Mouse (Mus musculus) stomach, embryonic 15.5 days (tissue): ENCODE measurements around the gene Mapk7. TPM values are rescaled to one million over a fixed set of nuclear protein-coding genes. Genes with fewer than 3 reads are reported as not detected.

Experiments
- ATAC-seq: fragments of 200-750 bp; cut with Nextera tagmentation; 2 replicates; pipeline ENCODE4 v1.8.0; 2017; ENCODE audit warnings: low read depth, moderate number of reproducible peaks, moderate TSS enrichment; ENCODE audit not compliant: insufficient read depth, low FRiP score
- H3K27ac ChIP-seq: fragments of 300-500 bp; sonication (generic); 2 replicates; pipeline ENCODE4 v1.5.1; 2015; ENCODE audit warnings: mild to moderate bottlenecking, inconsistent platforms
- H3K27me3 ChIP-seq: fragments of 300-500 bp; sonication (generic); replicated peaks from 2 replicates; pipeline ENCODE4 v1.6.1; 2015; ENCODE audit warnings: inconsistent platforms
- H3K36me3 ChIP-seq: fragments of 300-500 bp; sonication (generic); 2 replicates; pipeline ENCODE4 v1.6.1; 2015; ENCODE audit warnings: inconsistent platforms
- H3K4me1 ChIP-seq: fragments of 300-500 bp; sonication (generic); 2 replicates; pipeline ENCODE4 v1.6.1; 2015; ENCODE audit warnings: inconsistent platforms
- H3K4me2 ChIP-seq: fragments of 300-500 bp; sonication (generic); 2 replicates; pipeline ENCODE4 v1.6.1; 2015; ENCODE audit warnings: mild to moderate bottlenecking, inconsistent platforms
- H3K4me3 ChIP-seq: fragments of 300-500 bp; sonication (generic); replicated peaks from 2 replicates; pipeline ENCODE4 v1.5.1; 2015; ENCODE audit warnings: inconsistent platforms
- H3K9ac ChIP-seq: fragments of 300-500 bp; sonication (generic); 2 replicates; pipeline ENCODE4 v1.6.1; 2015; ENCODE audit warnings: inconsistent platforms
- H3K9me3 ChIP-seq: fragments of 300-500 bp; sonication (generic); 2 replicates; pipeline ENCODE4 v1.6.1; 2016; ENCODE audit warnings: inconsistent platforms
- WGBS: fragments of 180-500 bp; shearing (Covaris S2); methylation state at CpG from one replicate; pipeline ENCODE4 v1.1.7; 2015; 5-methylcytosine and 5-hydroxymethylcytosine counted together
- polyA plus RNA-seq: library from polyadenylated mRNA; unstranded; fragments of >200 nt; fragmentation: Nextera tagmentation; extraction: Ambion mirVana; gene quantifications from 2 replicates; pipeline ENCODE4 v1.2.1, GENCODE M21; 2015

Mapk7 gene
- polyA plus RNA-seq, 1 experiment from 2014 or later, result 47.1 TPM

DNA sequence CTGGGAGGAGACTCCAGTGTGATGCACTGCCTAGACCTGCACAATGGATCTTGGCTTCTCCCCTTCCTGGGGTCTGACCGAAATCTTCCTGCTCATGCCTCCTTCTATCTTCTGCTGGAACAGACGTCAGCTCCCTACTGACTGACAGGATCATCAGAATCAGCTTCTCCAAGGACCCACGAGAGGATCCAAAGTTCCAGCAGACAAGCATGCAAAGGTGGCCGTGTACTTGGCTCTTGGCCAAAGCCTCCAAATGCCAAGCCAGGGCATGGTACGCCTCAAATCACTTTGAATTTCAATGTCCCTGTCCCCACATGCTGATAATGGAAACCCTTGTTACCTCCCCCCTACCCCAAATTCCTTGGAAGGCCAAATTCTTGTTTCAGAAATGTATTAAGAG is 46.2 kb downstream of the Mapk7 start:
- peak overlapping the region; percentile 9; the same call in 1 of the 2 replicates for H3K27ac ChIP-seq
- 54% methylated on average over 5 of the region's 5 CpGs for WGBS

DNA sequence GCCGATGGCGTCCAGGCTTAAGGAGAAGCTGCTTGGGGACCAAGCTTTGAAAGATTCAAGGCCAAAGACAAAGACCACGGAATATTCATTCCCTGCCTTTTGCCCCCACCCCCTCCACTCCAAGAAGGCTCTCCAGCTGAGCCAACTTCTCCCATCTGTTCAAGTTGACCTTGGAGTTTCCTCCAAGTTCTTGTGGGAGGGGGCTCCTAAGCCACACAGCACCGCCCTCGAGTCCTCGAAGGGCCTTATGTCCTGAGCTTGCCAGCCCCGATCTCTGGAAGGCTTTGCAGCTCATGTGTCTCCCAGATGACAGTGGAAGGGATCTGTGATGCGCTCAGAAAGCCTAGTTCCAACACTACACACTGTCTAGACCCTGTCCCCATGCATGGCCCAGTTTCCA is 46.9 kb downstream of the Mapk7 start:
- WGBS, result 85% methylated on average over 8 of the region's 8 CpGs
- H3K36me3 ChIP-seq, result no peaks in the 10 kb centered on the region

More for the DNA sequence above, 46.2 kb downstream of the Mapk7 start:
- no peak overlapping the region for H3K9ac ChIP-seq
- peaks cover 12% of the 10 kb centered on the region; the same call in 1 of the 2 replicates for H3K4me1 ChIP-seq
- H3K36me3 ChIP-seq, result no peaks in the 10 kb centered on the region
- H3K27me3 ChIP-seq, result 0 out of 2 replicates have a peak, but pooled peaks cover 7% of the 10 kb centered on the region
- no peak overlapping the region for H3K4me3 ChIP-seq
- H3K4me2 ChIP-seq, result no peak overlapping the region
- no peaks in the 10 kb centered on the region for H3K9me3 ChIP-seq
- ATAC-seq, result no peak

GRCm38 (mm10) chr11:61443807-61444206 is 50.4 kb downstream of the Mapk7 start:
- Histone ChIP-seq H3K27me3 (no peaks in the 10 kb centered on the region), H3K9ac (no peak overlapping the region), H3K4me2 (no peak overlapping the region), H3K36me3 (no peaks in the 10 kb centered on the region), H3K4me3 (no peak overlapping the region), H3K9me3 (no peaks in the 10 kb centered on the region), H3K4me1 (no peaks in the 10 kb centered on the region), H3K27ac (no peak overlapping the region)
- ATAC-seq, result no peak
- 89% methylated on average over 6 of the region's 6 CpGs for WGBS

More for the DNA sequence above, 46.9 kb downstream of the Mapk7 start:
- Histone ChIP-seq H3K4me3 (no peak overlapping the region), H3K4me2 (no peak overlapping the region), H3K9ac (no peak overlapping the region), H3K27ac (no peak overlapping the region), H3K27me3 (0 out of 2 replicates have a peak, but pooled peaks cover 2% of the 10 kb centered on the region), H3K9me3 (no peaks in the 10 kb centered on the region), H3K4me1 (peaks cover 12% of the 10 kb centered on the region; the same call in 1 of the 2 replicates)
- ATAC-seq, result no peak

- H3K4me3 ChIP-seq, result no peak overlapping the region
- no peaks in the 10 kb centered on the region for H3K4me1 ChIP-seq
- 80% methylated on average over 7 of the region's 7 CpGs for WGBS
- no peaks in the 10 kb centered on the region for H3K27me3 ChIP-seq
- no peak overlapping the region for H3K4me2 ChIP-seq
- H3K9ac ChIP-seq, result no peak overlapping the region
- no peaks in the 10 kb centered on the region for H3K36me3 ChIP-seq
- H3K9me3 ChIP-seq, result no peaks in the 10 kb centered on the region
- H3K27ac ChIP-seq, result no peak overlapping the region
- no peak for ATAC-seq
Observed at GRCm38 (mm10) chr11:61441670-61442069, 52.5 kb downstream of the Mapk7 start.

GRCm38 (mm10) chr11:61440416-61440815 is 53.8 kb downstream of the Mapk7 start:
- H3K9ac ChIP-seq, result no peak overlapping the region
- no peaks in the 10 kb centered on the region for H3K9me3 ChIP-seq
- no peaks in the 10 kb centered on the region for H3K27me3 ChIP-seq
- WGBS, result 91% methylated on average over 4 of the region's 4 CpGs
- no peak overlapping the region for H3K4me3 ChIP-seq
- ATAC-seq, result no peak
- H3K4me1 ChIP-seq, result no peaks in the 10 kb centered on the region
- no peak overlapping the region for H3K4me2 ChIP-seq
- H3K36me3 ChIP-seq, result no peaks in the 10 kb centered on the region
- H3K27ac ChIP-seq, result no peak overlapping the region

DNA sequence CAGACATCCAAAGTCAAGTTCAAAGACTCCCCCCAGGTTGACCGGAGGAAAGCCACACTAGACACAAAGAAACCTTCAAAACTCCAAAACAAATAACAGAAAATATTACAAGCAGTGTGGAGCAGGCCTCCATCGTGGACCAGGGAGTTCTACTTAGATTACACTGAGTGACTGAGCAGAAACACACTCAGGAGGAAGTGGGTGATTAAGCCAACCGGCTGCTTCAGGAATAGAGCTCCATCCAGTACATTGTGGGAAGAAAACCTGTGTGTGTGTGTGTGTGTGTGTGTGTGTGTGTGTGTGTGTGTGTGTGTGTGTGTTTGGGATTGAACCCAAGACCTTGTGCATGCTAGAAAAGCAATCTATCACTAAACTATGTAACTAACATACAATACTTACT is 55.0 kb downstream of the Mapk7 start:
- ATAC-seq, result no peak
- Histone ChIP-seq H3K9ac (no peak overlapping the region), H3K36me3 (no peaks in the 10 kb centered on the region), H3K9me3 (no peaks in the 10 kb centered on the region), H3K4me3 (no peak overlapping the region), H3K27ac (no peak overlapping the region), H3K27me3 (no peaks in the 10 kb centered on the region), H3K4me1 (no peaks in the 10 kb centered on the region), H3K4me2 (no peak overlapping the region)
- 43% methylated on average over 3 of the region's 3 CpGs for WGBS

Other genes with a start within 250 kb of the Mapk7 start
- gene Aldh3a2, start 226.9 kb downstream of the Mapk7 start, polyA plus RNA-seq, result 41.0 and 45.9 TPM in 2 replicates
- not detected in 2 replicates for gene Slc47a2, start 151.5 kb downstream of the Mapk7 start, polyA plus RNA-seq
- 2.1 and 2.4 TPM in 2 replicates for gene Slc47a1, start 116.1 kb downstream of the Mapk7 start, polyA plus RNA-seq
- gene Rnf112, start 40.3 kb downstream of the Mapk7 start, polyA plus RNA-seq, result 3.0 and 3.2 TPM in 2 replicates
- 316 and 323 TPM in 2 replicates for gene Mfap4, start 9.0 kb downstream of the Mapk7 start, polyA plus RNA-seq
- 26.5 and 27.9 TPM in 2 replicates for gene B9d1, start 10.7 kb upstream of the Mapk7 start, polyA plus RNA-seq
- gene Epn2, start 85.3 kb upstream of the Mapk7 start, polyA plus RNA-seq, result 19.7 and 22.5 TPM in 2 replicates
- 8.8 and 9.3 TPM in 2 replicates for gene Grap, start 158.9 kb upstream of the Mapk7 start, polyA plus RNA-seq
- 5.5 and 5.9 TPM in 2 replicates for gene Fam83g, start 189.7 kb upstream of the Mapk7 start, polyA plus RNA-seq
- gene Slc5a10, start 226.4 kb upstream of the Mapk7 start, polyA plus RNA-seq, result not detected in 2 replicates